Mouse (Mus musculus): Measurements from ENCODE around the gene Sdsl. TPM values are rescaled to one million over a fixed set of nuclear protein-coding genes. Genes with fewer than 3 reads are reported as not detected.

The Sdsl gene
- total and polyA plus RNA-seq, 2 experiments from 2014 or later = 20.7 to 30.3 TPM

DNA sequence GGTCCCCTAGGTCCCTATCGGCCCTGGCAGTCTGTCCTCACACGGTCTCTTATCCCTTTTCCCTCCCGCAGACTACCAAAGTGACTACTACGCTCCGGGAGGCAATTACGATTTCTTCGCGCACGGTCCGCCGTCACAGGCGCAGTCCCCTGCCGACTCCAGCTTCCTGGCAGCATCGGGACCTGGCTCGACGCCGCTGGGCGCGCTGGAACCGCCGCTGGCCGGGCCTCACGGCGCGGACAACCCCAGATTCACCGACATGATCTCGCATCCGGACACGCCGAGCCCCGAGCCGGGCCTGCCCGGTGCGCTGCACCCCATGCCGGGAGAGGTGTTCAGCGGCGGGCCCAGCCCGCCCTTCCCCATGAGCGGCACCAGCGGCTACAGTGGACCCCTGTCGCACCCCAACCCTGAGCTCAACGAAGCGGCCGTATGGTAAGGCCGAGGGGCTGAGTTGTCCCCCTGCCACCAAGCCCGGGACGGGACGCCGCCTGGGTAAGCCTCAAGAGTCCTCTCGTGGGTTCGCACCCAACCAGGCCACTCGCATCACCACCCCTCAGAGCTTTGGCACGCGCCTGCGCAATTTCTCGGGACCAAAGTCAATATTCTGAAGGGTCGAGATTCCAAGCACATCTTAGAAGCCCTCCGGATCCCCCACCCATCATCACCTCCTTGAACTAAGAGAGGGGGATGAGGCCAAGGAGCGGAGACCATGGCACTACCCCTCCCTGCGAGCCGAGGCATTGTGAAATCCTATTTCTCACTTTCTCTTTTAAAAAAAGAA is 32.5 kb downstream of the Sdsl start:
- Histone ChIP-seq H3K4me3 (ENCODE audit: low read depth, low read length) (peak overlapping the region; percentile 44), H3K4me2 (ENCODE audit: low read depth, low read length) (peak overlapping the region; percentile 59), H3K27me3 (ENCODE audit: control insufficient read depth, insufficient read depth, low read length) (peaks cover 73% of the 10 kb centered on the region), H3K9ac (replicated peaks; ENCODE audit: low read depth, low read length) (no peak overlapping the region), H3K36me3 (replicated peaks; ENCODE audit: control insufficient read depth, insufficient read depth, low read length) (no peaks in the 10 kb centered on the region), H3K4me1 (ENCODE audit: control insufficient read depth, insufficient read depth) (peaks cover 8% of the 10 kb centered on the region), H3K9me3 (replicated peaks; ENCODE audit: control insufficient read depth, low read length) (no peaks in the 10 kb centered on the region), H3K27ac (ENCODE audit: low read depth) (no peak overlapping the region)
- under 1% methylated on average over 61 of the region's 61 CpGs for WGBS
- ATAC-seq (ENCODE audit: insufficient read depth, low read depth) (no peak), DNase-seq (ENCODE audit: low spot score) (no peak)
- no peak for TF ChIP-seq CTCF (IDR thresholded peaks at IDR 0.05; ENCODE audit: low read depth)
- TF ChIP-seq EP300 (IDR thresholded peaks at IDR 0.05; ENCODE audit: low read depth) = no peak

DNA sequence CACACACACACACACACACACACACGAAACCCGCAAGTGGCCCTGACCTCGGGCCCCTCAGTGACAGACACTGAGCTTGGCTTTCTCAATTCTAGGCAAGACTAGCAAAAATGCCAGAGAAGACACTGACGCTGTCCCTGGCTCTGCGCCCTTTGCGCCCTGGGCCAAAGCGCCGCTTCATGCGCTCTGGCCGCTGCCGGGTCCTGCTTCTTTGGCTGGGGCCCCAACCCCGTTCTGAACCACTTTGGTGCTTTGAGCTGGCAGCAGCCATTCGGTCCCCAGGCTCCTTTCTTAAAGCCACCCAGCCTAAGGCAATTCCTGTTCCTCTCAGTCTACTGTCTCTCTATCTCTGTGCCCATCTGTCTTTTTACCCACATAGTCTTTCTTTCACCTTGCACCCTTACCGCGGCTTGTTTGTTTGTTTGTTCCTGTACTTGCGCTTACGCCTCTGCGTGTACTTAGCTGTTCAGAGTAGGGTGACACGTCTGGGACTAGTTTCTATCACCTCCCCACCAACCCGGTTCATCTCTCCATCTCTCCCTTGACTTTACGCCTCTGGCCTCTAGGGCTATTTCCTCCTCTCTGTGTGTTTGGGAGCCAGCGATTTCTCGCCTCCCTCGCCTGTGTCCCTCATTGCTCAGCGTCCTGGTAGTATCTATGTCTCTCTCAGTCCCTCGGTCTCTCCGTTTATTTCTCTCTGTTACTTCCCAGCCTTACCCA is 33.5 kb downstream of the Sdsl start:
- Histone ChIP-seq H3K4me3 (ENCODE audit: low read depth, low read length) (no peak overlapping the region), H3K4me2 (ENCODE audit: low read depth, low read length) (no peak overlapping the region)
- DNase-seq (ENCODE audit: low spot score) = no peak

DNA sequence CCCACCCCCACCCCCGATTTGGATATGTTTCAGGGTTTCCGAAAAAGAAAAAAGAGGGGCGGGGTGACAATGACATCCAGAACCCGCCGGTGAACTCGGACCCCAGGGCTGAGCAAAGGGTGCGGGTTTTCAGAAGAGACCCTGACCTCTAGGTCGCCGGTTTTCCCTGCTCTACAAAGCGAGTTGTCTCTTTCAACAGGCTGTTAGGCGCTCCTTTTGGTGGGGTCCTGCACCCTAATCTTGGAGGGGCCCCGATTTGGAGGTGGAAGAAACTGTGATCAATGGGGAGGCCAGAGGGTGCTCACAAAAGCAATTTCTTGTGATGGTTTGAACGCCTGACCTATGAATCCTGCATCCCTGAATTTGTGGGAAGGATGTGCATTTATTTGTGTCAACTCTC is 34.1 kb downstream of the Sdsl start:
- DNase-seq (ENCODE audit: low spot score) (no peak), ATAC-seq (ENCODE audit: insufficient read depth, low read depth) (no peak)
- H3K36me3 ChIP-seq (replicated peaks; ENCODE audit: control insufficient read depth, insufficient read depth, low read length) = no peaks in the 10 kb centered on the region
- peaks cover 79% of the 10 kb centered on the region for H3K27me3 ChIP-seq (ENCODE audit: control insufficient read depth, insufficient read depth, low read length)
- no peak overlapping the region for H3K9ac ChIP-seq (replicated peaks; ENCODE audit: low read depth, low read length)
- H3K4me3 ChIP-seq (ENCODE audit: low read depth, low read length) = 0 out of 2 replicates have a peak overlapping the region, but pooled peaks have one; percentile 29
- under 1% methylated on average over 13 of the region's 13 CpGs for WGBS
- H3K9me3 ChIP-seq (replicated peaks; ENCODE audit: control insufficient read depth, low read length) = no peaks in the 10 kb centered on the region
- TF ChIP-seq CTCF (IDR thresholded peaks at IDR 0.05; ENCODE audit: low read depth) (no peak), EP300 (IDR thresholded peaks at IDR 0.05; ENCODE audit: low read depth) (no peak)
- H3K27ac ChIP-seq (ENCODE audit: low read depth) = no peak overlapping the region
- no peak overlapping the region for H3K4me2 ChIP-seq (ENCODE audit: low read depth, low read length)
- H3K4me1 ChIP-seq (ENCODE audit: control insufficient read depth, insufficient read depth) = peaks cover 8% of the 10 kb centered on the region

More for the DNA sequence above, 33.5 kb downstream of the Sdsl start:
- no peaks in the 10 kb centered on the region for H3K9me3 ChIP-seq (replicated peaks; ENCODE audit: control insufficient read depth, low read length)
- TF ChIP-seq EP300 (IDR thresholded peaks at IDR 0.05; ENCODE audit: low read depth) (no peak), CTCF (IDR thresholded peaks at IDR 0.05; ENCODE audit: low read depth) (no peak)
- peaks cover 73% of the 10 kb centered on the region for H3K27me3 ChIP-seq (ENCODE audit: control insufficient read depth, insufficient read depth, low read length)
- H3K9ac ChIP-seq (replicated peaks; ENCODE audit: low read depth, low read length) = no peak overlapping the region
- H3K4me1 ChIP-seq (ENCODE audit: control insufficient read depth, insufficient read depth) = peaks cover 8% of the 10 kb centered on the region
- ATAC-seq (ENCODE audit: insufficient read depth, low read depth) = no peak
- H3K36me3 ChIP-seq (replicated peaks; ENCODE audit: control insufficient read depth, insufficient read depth, low read length) = no peaks in the 10 kb centered on the region
- no peak overlapping the region for H3K27ac ChIP-seq (ENCODE audit: low read depth)
- WGBS = 1% methylated on average over 27 of the region's 27 CpGs

DNA sequence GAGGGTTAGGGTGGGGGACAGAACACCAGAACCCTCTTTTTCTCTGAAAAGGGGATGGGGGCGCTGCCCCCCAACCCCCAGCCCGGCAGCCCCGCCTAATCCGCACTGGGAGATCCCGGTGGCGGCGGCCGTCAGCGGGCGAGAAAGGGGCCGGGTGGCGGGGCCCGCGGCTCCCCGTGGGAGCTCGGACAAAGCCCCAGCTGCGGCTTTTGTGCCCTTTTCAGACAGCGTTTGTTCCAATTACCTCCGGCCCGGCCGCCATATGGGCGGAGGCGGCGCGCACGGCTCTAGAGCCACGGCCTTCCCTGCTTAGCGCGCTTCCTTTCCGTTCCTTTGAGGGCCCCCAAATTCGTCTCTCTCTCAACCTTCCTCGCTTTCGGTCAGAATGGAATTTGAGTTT is 34.6 kb downstream of the Sdsl start:
- H3K4me1 ChIP-seq (ENCODE audit: control insufficient read depth, insufficient read depth) = peaks cover 8% of the 10 kb centered on the region
- no peaks in the 10 kb centered on the region for H3K9me3 ChIP-seq (replicated peaks; ENCODE audit: control insufficient read depth, low read length)
- H3K27me3 ChIP-seq (ENCODE audit: control insufficient read depth, insufficient read depth, low read length) = peaks cover 84% of the 10 kb centered on the region
- H3K4me2 ChIP-seq (ENCODE audit: low read depth, low read length) = peak overlapping the region; percentile 31; the same call in 1 of the 2 replicates
- WGBS = 1% methylated on average over 33 of the region's 33 CpGs
- peak overlapping the region; percentile 29 for H3K4me3 ChIP-seq (ENCODE audit: low read depth, low read length)
- H3K9ac ChIP-seq (replicated peaks; ENCODE audit: low read depth, low read length) = no peak overlapping the region
- DNase-seq (ENCODE audit: low spot score) (no peak), ATAC-seq (ENCODE audit: insufficient read depth, low read depth) (no peak)
- H3K36me3 ChIP-seq (replicated peaks; ENCODE audit: control insufficient read depth, insufficient read depth, low read length) = no peaks in the 10 kb centered on the region
- TF ChIP-seq CTCF (IDR thresholded peaks at IDR 0.05; ENCODE audit: low read depth) (no peak), EP300 (IDR thresholded peaks at IDR 0.05; ENCODE audit: low read depth) (no peak)
- H3K27ac ChIP-seq (ENCODE audit: low read depth) = no peak overlapping the region

GRCm38 (mm10) chr5:120437539-120437938 is 35.1 kb downstream of the Sdsl start:
- TF ChIP-seq CTCF (IDR thresholded peaks at IDR 0.05; ENCODE audit: low read depth) (no peak), EP300 (IDR thresholded peaks at IDR 0.05; ENCODE audit: low read depth) (no peak)
- no peak for DNase-seq (ENCODE audit: low spot score)
- Histone ChIP-seq H3K9me3 (replicated peaks; ENCODE audit: control insufficient read depth, low read length) (no peaks in the 10 kb centered on the region), H3K27ac (ENCODE audit: low read depth) (no peak overlapping the region), H3K4me2 (ENCODE audit: low read depth, low read length) (peak overlapping the region; percentile 31; the same call in 1 of the 2 replicates), H3K4me1 (ENCODE audit: control insufficient read depth, insufficient read depth) (peaks cover 8% of the 10 kb centered on the region), H3K9ac (replicated peaks; ENCODE audit: low read depth, low read length) (no peak overlapping the region), H3K27me3 (ENCODE audit: control insufficient read depth, insufficient read depth, low read length) (peaks cover 89% of the 10 kb centered on the region), H3K36me3 (replicated peaks; ENCODE audit: control insufficient read depth, insufficient read depth, low read length) (no peaks in the 10 kb centered on the region), H3K4me3 (ENCODE audit: low read depth, low read length) (peak overlapping the region; percentile 29)
- ATAC-seq (ENCODE audit: insufficient read depth, low read depth) = no peak
- WGBS = 3% methylated on average over 17 of the region's 17 CpGs
